In genomic region chr1:186234536-186234935, GRCm38 (mm10) we compare ENCODE assay signal across 11 mouse cellular contexts.
"Had no signal": no experiment of that assay in that cellular context is flagged by ENCODE, and none has a peak within 500 bp of the region (broad histone marks: within the 10 kb centered on the region; RNA-seq: fewer than 3 reads in every experiment).

No protein-coding gene starts in this region.

- DNase-seq: kidney, adult 2 months; kidney, postnatal 36 days; layer of hippocampus, postnatal 36 days; left cerebral cortex, postnatal 4 days; liver, postnatal 0 days; lung, embryonic 14.5 days; midbrain, embryonic 14.5 days; right cerebral cortex, adult 18-20 months; right cerebral cortex, postnatal 14 days; right cerebral cortex, postnatal 4 days; thymus, postnatal 25 days had no signal
